Mouse (Mus musculus) inflammation-experienced regulatory T-cells, adult 6 months (primary cell): ENCODE results near the gene Rnf43. TPM values are rescaled to one million over a fixed set of nuclear protein-coding genes. Genes with fewer than 3 reads are reported as not detected.

ENCODE experiments used
- ATAC-seq: one replicate; pipeline ENCODE4 v1.8.0; 2017
- polyA plus RNA-seq, 3 experiments: library from polyadenylated mRNA; unstranded; fragments of 100-300 nt; shearing (Covaris generic); gene quantifications; one replicate each; pipeline ENCODE4 v1.2.1; 2017

Rnf43 gene
- polyA plus RNA-seq: 10 to 100 TPM; 35.2 to 53.0 (median 47.2) TPM

DNA sequence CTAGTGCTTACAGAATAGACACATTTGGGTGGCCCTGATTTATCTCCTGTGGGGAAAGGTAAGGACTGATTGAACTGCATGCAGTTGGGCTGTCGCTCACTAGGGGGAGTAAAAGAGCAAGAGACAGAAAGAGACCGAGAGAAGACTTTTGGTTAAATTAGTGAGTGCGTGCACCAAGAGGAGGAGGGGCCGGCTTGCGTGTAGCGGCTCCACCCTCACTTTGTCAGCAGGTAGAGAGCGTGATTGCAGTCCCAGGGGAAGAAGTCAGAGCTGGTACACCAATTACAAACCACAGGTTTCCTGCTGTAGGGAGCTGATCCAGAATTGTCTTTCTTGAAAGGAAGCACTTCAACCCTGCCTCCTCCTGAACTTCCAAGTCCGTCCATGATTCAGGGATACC lies at the start of gene Rnf43:
TSS of gene Rnf43 (plus strand) at position 316 of the 400 bp plus-strand sequence.
- peak; percentile 99 for ATAC-seq

DNA sequence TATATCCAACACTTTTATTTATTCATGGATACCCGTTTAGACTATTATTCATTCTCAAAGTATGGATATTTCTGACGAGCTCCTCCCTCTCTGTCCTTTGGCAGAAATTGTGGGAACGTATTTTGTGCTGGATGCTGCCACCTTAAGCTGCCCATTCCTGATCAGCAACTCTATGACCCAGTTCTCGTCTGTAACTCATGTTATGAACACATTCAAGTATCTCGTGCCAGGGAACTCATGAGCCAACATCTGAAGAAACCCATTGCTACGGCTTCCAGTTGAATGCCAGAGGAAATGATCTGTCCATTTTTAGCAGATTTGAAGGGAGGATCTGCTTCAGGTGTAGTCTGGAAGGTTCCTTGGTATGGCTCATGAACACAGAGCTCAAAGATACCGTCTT lies 48.5 kb upstream of the Rnf43 start:
- ATAC-seq: no peak

DNA sequence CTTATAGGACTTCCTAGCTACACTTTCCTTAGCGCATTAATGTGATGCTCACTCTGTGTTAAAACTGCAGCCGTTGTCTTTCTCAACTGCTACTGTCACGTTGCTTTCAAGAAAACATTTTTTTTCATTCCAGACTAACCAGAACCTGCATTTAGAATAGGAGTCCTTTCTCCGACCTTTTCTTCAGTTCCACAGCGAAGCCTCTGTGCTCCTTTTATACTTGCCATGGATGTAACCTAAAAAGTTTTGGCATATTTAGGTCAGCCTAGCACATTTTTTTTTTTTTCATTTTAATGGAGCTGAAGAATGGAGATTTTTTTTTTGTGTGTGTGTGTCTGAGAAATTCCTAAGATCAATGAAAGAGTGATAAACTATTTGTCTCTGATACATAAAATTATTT lies 47.0 kb upstream of the Rnf43 start:
- no peak for ATAC-seq

DNA sequence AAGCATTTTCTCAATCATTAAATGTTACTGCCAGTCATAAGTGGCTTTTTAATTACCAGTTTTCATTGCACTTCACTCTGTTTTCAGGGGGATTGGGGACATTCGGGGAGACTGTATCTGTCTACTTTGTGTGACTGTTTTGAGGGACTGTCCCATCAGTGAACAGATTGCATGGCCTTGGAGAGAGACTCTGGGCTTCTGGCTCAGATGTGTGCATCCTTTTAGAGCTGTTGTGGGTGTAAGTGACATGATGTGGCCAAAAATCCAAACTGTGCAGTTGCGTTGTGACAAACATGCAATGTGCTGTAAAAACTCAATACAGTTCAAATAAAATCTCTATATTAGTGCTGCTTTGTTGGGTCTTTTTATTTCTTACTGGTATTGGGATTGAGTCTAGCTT lies 46.6 kb upstream of the Rnf43 start:
- no peak for ATAC-seq

DNA sequence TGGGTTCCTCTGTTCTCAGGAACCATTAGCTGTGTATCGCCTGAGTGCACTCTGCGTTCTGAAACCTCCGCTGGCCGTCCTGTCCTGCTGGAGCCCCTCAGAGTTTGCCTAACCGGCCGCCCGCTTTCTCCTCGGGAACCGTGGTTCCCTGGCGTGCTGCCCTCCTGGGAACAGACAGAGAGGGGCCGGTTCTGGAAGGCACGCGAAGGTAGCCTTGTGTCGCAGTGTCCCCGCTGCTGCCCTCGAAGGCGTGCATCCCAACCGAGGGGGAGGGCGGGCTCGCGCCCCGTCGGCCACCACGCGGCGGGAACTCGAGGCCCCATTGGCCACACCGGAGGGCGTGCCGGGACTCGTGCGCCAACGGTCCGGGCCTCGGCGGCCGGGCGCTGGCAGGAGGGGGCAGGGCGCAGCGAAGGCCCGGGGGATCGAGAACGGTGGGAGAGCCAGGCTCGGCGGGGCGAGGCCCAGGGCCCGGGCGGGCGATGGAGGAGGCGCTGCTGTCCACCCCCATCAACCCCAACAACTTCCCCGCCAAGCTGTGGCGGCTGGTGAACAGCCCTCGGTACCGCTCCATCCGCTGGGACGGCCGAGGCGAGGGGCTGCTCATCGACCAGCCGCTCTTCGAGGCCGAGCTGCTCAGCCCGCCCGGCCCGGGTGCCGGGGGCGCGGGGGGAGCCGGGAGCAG lies 45.6 kb upstream of the Rnf43 start, which contains the start of gene Hsf5:
TSS of gene Hsf5 (plus strand) at position 375 of the 685 bp plus-strand sequence.
- ATAC-seq: no peak

DNA sequence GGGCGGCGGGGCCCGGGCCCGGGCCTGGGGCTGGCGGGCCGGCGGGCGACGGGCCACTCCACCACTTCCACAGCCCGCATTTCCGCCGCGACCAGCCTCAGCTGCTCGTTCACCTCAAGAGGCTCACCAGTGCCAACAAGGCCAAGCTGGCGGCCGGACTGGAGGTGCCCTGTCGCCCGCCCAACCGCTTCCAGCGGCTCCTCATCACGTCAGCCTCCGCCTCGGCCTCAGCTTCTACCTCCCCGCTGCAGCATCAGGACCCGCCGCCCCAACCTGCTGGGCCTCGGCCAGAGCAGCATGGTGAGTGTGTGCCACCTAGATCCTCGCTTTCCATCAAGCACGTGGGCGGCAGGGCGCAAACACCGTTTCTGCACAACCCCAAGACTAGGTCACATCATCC lies 44.9 kb upstream of the Rnf43 start:
- no peak for ATAC-seq

DNA sequence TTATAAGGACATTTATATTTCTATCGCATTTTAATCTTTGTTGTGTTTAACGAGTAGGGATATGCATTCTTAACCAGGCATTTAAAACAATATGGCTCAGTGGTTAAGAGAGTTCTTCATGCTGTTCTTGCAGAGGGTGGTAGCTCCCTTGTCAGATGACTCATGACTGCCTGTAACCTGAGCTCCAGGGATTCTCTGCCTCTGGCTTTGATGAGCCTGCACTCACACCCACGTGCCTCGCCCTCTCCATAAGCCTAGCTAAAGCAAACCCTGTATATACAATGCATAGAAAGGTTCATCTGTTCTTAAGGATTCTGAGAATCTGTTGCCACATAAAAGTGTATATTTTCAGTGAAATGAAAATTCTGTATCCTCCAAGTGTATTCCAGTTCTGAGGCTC lies 39.4 kb upstream of the Rnf43 start:
- no peak for ATAC-seq

DNA sequence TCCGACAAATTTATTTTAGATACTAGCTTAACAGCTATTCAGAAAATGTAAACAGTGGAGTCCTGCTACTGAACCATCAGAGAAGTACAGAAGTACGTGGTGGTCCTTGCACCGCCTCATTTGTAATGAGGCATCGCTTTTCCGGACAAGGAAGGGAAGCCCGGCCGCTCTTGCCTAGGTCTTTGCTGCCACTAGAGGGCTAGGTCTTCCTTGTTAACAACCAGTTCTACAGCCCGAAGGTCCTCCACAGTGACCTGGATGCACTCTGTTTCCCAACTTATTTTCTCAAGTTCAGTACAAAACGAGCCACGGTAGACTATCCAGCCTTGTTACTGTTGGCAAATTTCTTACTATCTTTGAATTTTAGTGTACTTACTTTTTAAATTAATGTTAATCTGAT lies 32.7 kb upstream of the Rnf43 start:
- peak; percentile 50 for ATAC-seq

DNA sequence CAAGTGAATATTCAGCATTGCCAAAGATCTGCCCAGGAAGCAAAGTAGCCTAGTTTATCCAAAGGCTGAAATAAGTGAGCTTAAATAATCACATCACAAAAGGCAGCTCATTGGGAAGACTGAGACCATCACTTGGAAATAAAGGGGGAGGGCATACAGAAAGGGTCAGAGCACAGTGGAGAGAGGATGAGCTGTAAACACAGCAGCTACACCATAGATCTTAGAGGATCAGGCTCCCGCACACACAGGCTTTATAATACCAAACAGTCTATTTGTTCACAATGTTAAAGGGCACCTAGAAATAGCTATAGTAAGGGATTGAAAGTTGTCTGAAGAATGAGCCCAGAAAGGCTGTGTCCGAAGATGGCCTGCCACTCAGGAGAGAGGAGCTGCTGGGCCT lies 23.7 kb upstream of the Rnf43 start:
- ATAC-seq: no peak

DNA sequence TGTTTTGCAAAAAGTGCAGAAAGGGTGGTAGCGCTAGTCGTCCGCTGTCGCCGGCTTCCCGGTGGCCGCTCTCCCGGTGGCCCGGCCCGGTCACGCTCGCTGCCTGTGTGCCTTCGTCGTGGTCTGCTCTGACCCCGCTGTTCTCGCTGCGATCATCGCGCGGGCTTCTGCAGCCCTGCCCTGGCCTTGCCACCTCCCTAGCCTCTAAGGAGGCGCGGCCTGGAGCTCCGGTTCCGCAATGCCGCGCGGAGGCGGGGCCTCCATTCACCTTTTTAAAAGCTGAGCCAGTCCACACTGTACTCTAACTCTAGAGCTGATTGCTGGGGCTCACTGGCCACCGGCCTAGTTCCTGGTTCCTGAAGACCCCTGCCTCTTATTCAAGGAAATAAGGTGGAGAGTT lies 23.3 kb upstream of the Rnf43 start:
- ATAC-seq: peak; percentile 61

DNA sequence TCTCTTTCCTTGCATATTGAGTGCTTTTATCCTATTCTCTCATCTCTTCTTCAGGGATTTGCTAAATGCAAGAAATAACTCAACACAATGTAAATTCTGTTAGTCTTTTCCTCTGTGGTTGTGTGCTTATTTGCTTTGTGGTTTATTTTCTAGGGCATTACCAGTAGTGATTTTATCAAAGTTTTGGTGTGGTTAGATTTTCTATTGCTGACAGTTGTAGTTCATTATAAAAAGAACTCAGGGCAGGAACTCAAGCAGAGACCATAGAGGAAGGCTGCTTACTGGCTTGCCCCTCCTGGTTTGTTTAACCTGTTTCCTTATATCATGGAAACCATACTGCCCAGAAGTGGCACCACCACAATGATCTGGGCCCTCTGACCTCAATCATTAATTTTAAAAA lies 19.7 kb upstream of the Rnf43 start:
- ATAC-seq: no peak

DNA sequence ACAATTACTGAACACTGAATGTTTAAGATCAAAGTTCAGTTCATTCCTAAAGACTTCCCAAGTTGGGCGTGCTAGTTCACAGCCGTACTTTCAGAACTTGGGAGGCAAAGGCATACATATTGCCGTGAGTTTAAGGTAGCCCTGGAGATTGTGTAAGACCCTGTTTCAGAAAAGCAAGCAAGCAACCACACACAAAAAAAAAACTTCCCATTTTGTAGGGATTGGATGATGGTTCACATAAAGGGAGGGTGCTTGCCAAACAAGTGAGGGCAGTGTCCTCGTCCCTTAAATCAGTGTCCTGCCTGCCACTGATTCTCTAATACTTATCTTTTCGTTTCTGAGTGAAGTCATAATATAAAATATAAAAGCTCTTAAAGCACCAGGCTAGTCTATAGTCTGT lies 7.8 kb upstream of the Rnf43 start:
- no peak for ATAC-seq

DNA sequence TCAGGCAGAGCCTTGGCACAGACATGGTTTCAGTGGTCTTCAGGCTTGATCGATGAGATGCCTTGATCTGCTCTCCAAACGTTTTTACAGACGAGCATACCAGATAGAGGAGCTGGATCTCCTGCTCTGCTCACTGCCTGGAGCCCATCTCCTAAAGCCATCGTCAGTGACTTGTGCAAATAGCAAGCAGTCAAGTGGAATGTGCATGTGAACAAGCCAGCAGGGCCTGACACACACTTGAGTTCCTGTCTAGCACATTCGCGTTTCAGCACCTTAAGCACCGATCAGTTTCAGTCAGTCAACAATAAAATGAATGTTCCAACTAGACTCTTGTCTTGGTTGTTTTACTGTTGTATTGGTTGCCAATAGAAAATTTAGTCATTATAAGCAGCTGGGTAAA lies 3.3 kb upstream of the Rnf43 start:
- ATAC-seq: no peak

DNA sequence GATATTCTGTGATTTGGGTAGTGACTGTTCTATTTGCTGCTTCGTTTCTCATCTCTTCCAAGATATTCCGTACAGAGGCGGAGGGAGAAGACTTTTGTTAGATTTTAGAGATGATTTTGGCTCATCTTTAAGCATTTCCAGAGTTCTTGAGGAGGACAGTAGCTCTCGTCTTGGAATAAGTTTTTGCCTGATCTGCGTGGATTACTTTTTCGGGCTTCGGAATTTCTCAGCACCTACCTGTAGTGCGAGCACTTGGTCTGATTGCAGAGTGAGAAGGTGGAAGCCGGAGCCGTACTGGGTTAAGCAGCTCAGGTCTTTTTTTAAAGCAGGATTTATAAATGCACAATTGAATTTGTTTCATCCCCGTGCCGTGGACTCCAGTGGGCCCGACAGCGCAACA lies 300 bp downstream of the Rnf43 start:
- ATAC-seq: peak; percentile 36

DNA sequence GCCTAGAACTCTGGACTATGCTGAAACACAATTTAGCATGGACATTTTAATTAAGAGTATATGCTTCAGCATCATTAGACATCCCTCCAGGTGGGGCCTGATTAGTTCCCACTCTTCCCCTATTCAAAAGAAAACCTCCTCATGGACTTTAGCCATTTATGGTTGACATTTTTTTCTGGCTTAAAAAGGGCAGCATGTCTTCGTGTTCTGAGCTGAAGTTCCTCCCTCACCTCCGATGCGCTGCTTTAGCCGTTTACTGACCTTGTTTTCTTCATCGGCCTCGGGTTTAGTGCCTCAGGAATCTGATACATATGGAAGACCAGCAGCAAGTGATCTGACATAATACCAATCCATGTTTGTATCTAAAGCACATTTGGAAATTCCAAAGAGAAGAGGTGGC lies 1.4 kb downstream of the Rnf43 start:
- no peak for ATAC-seq

DNA sequence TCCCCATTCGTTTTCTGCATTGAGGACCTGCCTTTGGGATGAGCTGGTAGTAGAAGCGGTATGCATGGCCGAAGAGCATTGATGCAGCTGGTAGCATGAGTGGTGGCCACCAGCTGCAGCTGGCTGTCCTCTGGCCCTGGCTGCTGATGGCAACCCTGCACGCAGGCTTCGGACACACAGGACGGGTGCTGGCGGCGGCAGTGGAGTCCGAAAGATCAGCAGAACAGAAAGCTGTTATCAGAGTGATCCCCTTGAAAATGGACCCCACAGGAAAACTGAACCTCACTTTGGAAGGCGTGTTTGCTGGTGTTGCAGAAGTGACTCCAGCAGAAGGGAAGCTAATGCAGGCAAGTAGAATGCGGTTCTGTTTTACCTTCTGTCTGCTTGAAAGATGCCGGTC lies 2.0 kb downstream of the Rnf43 start:
- ATAC-seq: no peak

DNA sequence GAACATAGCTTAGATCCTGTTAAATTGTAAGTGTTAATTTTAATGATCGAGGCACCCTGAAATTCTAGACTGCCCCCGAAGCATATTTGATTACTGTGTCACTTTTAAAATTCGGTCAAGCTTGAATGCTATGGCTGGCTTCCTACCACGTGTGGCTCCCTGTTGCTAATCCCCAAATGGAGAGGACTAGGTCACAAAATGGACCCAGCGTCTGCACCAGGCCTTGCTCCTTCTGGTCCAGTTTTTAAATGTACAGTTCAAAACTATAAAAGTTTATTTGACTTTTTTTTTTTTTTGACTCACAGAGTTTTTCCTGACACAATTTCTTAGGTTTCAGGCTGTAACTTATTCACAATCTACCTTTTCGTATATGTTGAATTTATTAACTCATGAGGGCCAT lies 2.7 kb downstream of the Rnf43 start:
- ATAC-seq: no peak

DNA sequence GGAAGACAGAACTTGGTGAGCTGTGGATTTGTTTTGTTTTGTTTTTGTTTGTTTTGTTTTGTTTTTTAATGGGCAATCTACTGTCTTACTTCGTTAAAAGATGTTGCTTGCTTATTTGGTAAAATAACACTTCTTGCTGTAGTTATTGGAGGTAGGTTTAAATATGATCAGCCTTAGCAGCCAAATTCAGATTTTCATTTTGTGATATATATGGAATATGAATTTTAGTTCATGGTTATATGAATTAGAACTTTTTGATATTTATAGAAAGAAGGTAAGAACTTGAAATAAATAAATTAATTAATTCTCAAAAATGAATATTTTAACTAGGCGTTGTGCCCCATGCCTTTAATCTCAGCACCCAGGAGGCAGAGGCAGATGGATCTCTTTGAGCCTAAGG lies 3.1 kb downstream of the Rnf43 start:
- ATAC-seq: no peak

DNA sequence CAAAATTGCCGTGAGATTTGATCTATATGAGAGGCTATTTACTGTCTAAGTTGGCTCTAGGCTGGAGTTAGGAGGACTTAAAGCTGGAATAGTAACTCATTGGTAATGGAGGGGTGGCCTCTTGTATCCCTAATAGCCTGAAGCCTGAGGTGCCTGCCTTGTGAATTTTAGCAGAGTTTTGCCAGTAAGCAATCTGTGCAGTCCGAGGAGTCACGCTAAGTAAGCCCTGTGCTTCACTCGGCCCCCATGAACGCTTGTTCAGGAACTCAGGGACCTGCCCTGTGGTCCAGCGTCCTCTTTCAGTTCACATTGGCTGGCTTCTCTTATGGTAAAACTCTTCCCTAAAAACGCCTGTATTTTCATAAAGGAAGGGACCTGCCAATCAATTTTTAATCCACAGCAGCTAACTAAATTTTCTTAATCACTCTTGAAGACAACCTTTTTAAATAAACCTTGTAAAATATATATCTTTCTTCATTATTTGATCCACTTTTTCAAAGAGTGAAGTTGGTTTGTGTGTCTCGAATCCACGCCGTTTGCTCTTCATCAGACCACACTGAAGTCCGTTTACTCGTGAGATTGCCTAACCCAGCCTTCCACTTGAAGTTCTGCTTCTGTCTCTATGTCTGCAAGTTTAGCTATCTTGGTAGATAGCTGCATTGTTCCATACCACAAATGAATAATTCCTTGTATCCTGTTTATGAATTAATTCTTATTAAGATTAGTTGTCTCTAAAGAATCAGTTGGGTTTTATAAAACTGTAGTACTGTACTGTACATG lies 3.9 kb downstream of the Rnf43 start:
- no peak for ATAC-seq

DNA sequence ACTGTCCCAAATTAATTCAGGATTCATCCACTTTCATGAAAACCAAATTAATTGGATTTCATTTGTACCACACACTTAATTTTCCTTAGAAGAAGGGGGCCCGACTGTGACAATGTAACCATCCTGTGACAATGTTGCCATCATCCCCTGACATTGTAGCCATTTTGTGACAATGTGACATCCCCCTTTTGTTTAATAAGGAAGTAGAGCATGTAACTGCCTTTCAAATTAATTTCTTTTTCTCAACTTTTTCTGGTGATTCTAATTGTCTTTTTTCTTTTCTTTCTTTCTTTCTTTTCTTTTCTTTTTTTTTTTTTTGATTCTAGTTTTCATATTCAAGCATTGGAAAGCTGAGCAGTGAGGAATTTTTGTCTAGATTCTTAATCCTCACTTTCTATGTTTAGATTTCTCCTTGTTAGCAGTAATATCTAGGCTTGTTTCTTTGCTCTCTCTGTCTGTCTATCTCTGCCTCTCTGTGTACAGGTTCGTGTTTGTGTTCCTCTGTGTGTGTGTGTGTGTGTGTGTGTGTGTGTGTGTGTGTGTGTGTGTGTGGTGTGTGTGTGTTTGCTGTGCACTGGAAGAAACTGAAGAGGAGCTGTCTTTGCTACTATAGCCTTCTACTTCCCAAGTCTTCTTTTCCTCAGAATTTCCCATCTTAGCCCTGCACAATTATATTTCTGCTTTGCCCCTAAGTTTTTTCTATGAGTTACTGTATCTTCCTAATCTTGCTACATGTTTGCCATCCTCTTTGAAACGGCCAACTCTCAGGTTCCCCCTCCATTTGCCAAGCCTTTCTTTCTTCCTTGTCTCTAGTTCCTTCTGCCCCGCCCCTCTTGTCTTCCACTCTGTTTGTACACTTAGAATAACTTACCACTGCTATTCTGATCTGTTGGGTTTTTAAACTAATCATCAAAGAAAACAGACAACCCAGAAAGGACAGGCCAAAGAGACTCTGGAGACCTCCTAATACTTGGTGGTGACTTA lies 4.9 kb downstream of the Rnf43 start:
- ATAC-seq: no peak

DNA sequence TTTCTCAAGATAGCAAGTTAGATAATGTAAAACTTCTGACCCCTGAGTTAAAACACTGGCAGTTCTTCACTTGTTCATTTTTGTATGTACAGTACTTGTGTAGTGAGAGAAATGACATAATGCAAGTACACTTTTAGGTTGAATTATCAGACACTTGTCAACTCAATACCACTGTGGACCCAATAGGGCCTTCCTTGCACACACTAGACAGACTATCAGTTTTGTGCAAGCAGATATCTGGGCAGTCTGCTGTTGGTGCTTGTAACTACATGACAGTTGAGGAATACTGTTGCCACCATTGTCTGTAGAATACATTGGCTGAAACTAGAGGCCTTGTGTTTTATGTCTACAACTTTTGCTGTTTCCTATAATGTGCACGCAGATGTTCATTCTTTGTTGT lies 10.8 kb downstream of the Rnf43 start:
- ATAC-seq: no peak

DNA sequence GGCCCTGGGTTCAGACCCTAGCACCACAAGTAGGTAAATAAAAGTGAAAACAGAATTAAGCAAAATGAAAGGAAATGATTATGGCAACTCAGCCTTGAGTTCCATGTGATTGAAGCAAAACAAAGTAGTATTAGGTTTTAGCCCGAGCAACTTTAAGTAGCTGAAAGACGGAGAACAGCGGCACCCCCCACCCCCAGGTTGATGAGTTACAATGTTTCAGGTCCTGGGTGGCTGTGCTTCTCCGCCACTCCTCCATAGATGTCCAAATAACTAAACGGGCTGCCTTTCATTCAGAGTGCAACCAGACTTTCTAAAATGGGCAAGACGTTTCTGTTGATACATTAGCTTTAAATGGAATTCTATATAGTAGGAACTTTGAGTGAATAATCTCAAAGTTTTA lies 13.1 kb downstream of the Rnf43 start:
- no peak for ATAC-seq

DNA sequence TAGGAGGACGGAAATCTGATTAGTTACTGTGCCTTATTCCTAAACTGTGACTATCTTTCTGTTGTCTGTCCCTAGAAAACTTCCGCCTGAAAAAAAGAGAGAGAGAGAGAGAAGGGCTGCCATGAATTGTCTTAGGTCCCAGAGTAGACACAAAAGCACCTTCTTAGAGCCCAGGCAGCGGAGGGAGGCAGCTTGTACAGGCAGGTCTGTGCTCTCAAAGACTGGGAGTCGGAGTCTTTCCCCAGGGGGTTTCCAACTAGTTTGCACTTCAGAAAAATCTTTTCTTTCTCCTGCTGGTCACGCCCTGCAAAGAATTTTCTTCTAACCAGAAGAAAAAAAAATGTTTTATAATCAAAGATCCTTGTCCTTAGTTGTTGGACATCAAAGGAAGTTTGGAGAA lies 15.2 kb downstream of the Rnf43 start:
- no peak for ATAC-seq
